Mouse (Mus musculus): ENCODE results near the gene Fcgr1. TPM values are rescaled to one million over a fixed set of nuclear protein-coding genes. Genes with fewer than 3 reads are reported as not detected.
"Not testable (repeated sequence)": the region's sequence is repeated elsewhere in the genome, so short reads cannot be mapped to it uniquely, and the experiment has no call there.

The Fcgr1 gene
- polyA plus RNA-seq, 1 experiment = 3.6 TPM

GRCm38 (mm10) chr3:96300706-96301529 is 7.1 kb upstream of the Fcgr1 start:
- Histone ChIP-seq H3K4me1 (ENCODE audit: control insufficient read depth, insufficient read depth, low read length) (no peaks in the 10 kb centered on the region), H3K4me3 (ENCODE audit: insufficient read depth, low read length) (peak overlapping the region; percentile 13), H3K27ac (ENCODE audit: insufficient read depth, low read length) (0 out of 2 replicates have a peak overlapping the region, but pooled peaks have one; percentile 29)
- TF ChIP-seq POLR2A (IDR thresholded peaks at IDR 0.05; ENCODE audit: extremely low read depth, insufficient read depth, low read length) (no peak), CTCF (IDR thresholded peaks at IDR 0.05; ENCODE audit: extremely low read depth, insufficient read depth, low read length) (no peak)

DNA sequence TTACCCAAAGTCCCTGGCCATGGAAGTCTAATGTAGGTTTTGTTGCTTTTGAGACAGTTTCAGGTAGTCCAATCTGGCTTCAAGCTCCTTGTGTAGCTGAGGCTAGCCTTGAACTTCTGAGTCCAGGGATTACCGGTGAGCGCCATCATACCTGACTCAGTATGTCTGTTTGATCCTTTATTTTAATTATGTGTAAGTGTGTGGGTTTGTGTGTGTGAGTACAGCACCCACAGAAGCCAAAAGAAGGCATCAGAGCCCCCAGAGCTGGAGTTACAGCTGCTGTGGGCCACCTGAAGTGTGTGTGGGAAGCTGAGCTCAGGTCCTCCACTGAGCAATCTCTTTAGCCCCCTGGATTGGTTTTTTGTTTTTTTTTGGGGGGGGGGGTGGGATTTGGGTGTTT is 5.8 kb upstream of the Fcgr1 start:
- Histone ChIP-seq H3K27ac (ENCODE audit: insufficient read depth, low read length) (no peak overlapping the region), H3K4me3 (ENCODE audit: insufficient read depth, low read length) (no peak overlapping the region), H3K4me1 (ENCODE audit: control insufficient read depth, insufficient read depth, low read length) (no peaks in the 10 kb centered on the region)
- TF ChIP-seq CTCF (IDR thresholded peaks at IDR 0.05; ENCODE audit: extremely low read depth, insufficient read depth, low read length) (no peak), POLR2A (IDR thresholded peaks at IDR 0.05; ENCODE audit: extremely low read depth, insufficient read depth, low read length) (no peak)

GRCm38 (mm10) chr3:96298360-96298759 is 4.6 kb upstream of the Fcgr1 start:
- no peak overlapping the region for H3K27ac ChIP-seq (ENCODE audit: insufficient read depth, low read length)
- H3K4me3 ChIP-seq (ENCODE audit: insufficient read depth, low read length) = no peak overlapping the region
- TF ChIP-seq POLR2A (IDR thresholded peaks at IDR 0.05; ENCODE audit: extremely low read depth, insufficient read depth, low read length) (no peak), CTCF (IDR thresholded peaks at IDR 0.05; ENCODE audit: extremely low read depth, insufficient read depth, low read length) (no peak)
- no peaks in the 10 kb centered on the region for H3K4me1 ChIP-seq (ENCODE audit: control insufficient read depth, insufficient read depth, low read length)

- peak overlapping the region; percentile 9; the same call in 1 of the 2 replicates for H3K4me3 ChIP-seq (ENCODE audit: insufficient read depth, low read length)
- no peaks in the 10 kb centered on the region for H3K4me1 ChIP-seq (ENCODE audit: control insufficient read depth, insufficient read depth, low read length)
- H3K27ac ChIP-seq (ENCODE audit: insufficient read depth, low read length) = peak overlapping the region; percentile 67
- TF ChIP-seq CTCF (IDR thresholded peaks at IDR 0.05; ENCODE audit: extremely low read depth, insufficient read depth, low read length) = no peak
- TF ChIP-seq POLR2A (IDR thresholded peaks at IDR 0.05; ENCODE audit: extremely low read depth, insufficient read depth, low read length) = no peak
Measured at GRCm38 (mm10) chr3:96293368-96293767, 401 bp downstream of the Fcgr1 start.

DNA sequence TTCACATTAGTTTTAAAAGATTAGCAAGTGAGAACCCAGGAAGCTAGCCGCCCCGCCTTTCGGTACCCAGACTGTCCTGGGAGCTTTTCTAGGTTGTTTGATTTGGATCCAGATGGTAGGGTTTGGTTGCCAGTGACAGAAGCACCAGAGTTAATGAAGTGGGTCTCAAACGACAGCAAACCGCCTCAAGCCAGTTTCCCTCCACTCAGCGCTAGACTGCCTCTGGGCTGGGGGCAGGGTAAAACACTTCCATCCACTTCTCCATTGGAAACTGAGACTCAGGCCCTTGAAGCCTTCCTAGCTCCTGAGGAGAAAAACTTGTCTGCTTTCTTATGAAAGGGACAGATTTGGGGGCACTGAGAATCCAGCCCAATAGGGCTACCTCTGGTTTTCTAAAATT is 1.1 kb downstream of the Fcgr1 start:
- H3K4me1 ChIP-seq (ENCODE audit: control insufficient read depth, insufficient read depth, low read length) = no peaks in the 10 kb centered on the region
- no peak overlapping the region; the same call in 1 of the 2 replicates for H3K4me3 ChIP-seq (ENCODE audit: insufficient read depth, low read length)
- H3K27ac ChIP-seq (ENCODE audit: insufficient read depth, low read length) = no peak overlapping the region
- no peak for TF ChIP-seq POLR2A (IDR thresholded peaks at IDR 0.05; ENCODE audit: extremely low read depth, insufficient read depth, low read length)
- no peak for TF ChIP-seq CTCF (IDR thresholded peaks at IDR 0.05; ENCODE audit: extremely low read depth, insufficient read depth, low read length)

GRCm38 (mm10) chr3:96290727-96291126 is 3.0 kb downstream of the Fcgr1 start:
- not testable (repeated sequence) for H3K4me1 ChIP-seq (ENCODE audit: control insufficient read depth, insufficient read depth, low read length); H3K4me3 ChIP-seq (ENCODE audit: insufficient read depth, low read length); H3K27ac ChIP-seq (ENCODE audit: insufficient read depth, low read length)

- Histone ChIP-seq H3K4me1 (ENCODE audit: control insufficient read depth, insufficient read depth, low read length) (no peaks in the 10 kb centered on the region), H3K27ac (ENCODE audit: insufficient read depth, low read length) (no peak overlapping the region), H3K4me3 (ENCODE audit: insufficient read depth, low read length) (no peak overlapping the region)
- no peak for TF ChIP-seq CTCF (IDR thresholded peaks at IDR 0.05; ENCODE audit: extremely low read depth, insufficient read depth, low read length)
- no peak for TF ChIP-seq POLR2A (IDR thresholded peaks at IDR 0.05; ENCODE audit: extremely low read depth, insufficient read depth, low read length)
Measured at GRCm38 (mm10) chr3:96289201-96289600, 4.6 kb downstream of the Fcgr1 start.

GRCm38 (mm10) chr3:96287334-96287733 is 6.4 kb downstream of the Fcgr1 start:
- H3K27ac ChIP-seq (ENCODE audit: insufficient read depth, low read length); H3K4me3 ChIP-seq (ENCODE audit: insufficient read depth, low read length); H3K4me1 ChIP-seq (ENCODE audit: control insufficient read depth, insufficient read depth, low read length): not testable (repeated sequence)
- peak; percentile 78 for TF ChIP-seq CTCF (IDR thresholded peaks at IDR 0.05; ENCODE audit: extremely low read depth, insufficient read depth, low read length)

GRCm38 (mm10) chr3:96284457-96284856 is 9.3 kb downstream of the Fcgr1 start:
- TF ChIP-seq CTCF (IDR thresholded peaks at IDR 0.05; ENCODE audit: extremely low read depth, insufficient read depth, low read length) (peak; percentile 64), POLR2A (IDR thresholded peaks at IDR 0.05; ENCODE audit: extremely low read depth, insufficient read depth, low read length) (no peak)

DNA sequence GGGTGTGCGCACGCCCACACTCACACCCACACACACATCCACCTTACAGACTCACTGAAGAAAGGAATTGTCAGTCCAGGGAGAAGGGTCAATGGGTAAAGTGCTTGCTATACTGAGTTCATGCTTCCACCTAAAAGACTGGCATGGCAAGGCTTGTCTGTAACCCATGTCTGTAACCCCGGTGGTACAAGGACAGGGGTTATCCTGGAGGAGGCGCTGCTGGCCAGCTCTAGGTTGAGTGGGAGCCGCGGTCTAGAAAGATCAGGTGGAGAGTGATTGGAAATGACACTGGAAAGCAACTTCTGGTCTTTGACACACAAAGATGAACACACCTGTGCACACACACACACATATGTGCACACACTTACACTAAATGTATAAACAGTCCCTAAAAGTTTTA is 13.1 kb downstream of the Fcgr1 start:
- TF ChIP-seq CTCF (IDR thresholded peaks at IDR 0.05; ENCODE audit: extremely low read depth, insufficient read depth, low read length) (no peak), POLR2A (IDR thresholded peaks at IDR 0.05; ENCODE audit: extremely low read depth, insufficient read depth, low read length) (no peak)
- Histone ChIP-seq H3K27ac (ENCODE audit: insufficient read depth, low read length) (no peak overlapping the region), H3K4me3 (ENCODE audit: insufficient read depth, low read length) (no peak overlapping the region), H3K4me1 (ENCODE audit: control insufficient read depth, insufficient read depth, low read length) (no peaks in the 10 kb centered on the region)

More at GRCm38 (mm10) chr3:96284457-96284856, 9.3 kb downstream of the Fcgr1 start:
- Histone ChIP-seq H3K27ac (ENCODE audit: insufficient read depth, low read length) (no peak overlapping the region), H3K4me1 (ENCODE audit: control insufficient read depth, insufficient read depth, low read length) (no peaks in the 10 kb centered on the region), H3K4me3 (ENCODE audit: insufficient read depth, low read length) (no peak overlapping the region)
